Mouse (Mus musculus): ENCODE data around the gene Chst4.

GRCm38 (mm10) chr8:110022768-110023344, 16.7 kb downstream of the Chst4 start:
- TF ChIP-seq CTCF (conservative IDR thresholded peaks at IDR 0.05; ENCODE audit: low read length), result no peak
- no peak for TF ChIP-seq POU5F1 (IDR thresholded peaks at IDR 0.05; ENCODE audit: borderline replicate concordance, low read length)

Data from E14TG2a.4 (cell line).